Mouse (Mus musculus) frontal cortex, postnatal 36 days (tissue): ENCODE measurements around the gene Ankrd44.

Experiments used
- DNase-seq, 2 experiments: peaks; one replicate each; pipeline ENCODE4 v3.0.0; 2022; ENCODE audit warnings: low spot score in 2 of 2

Gene Ankrd44

DNA sequence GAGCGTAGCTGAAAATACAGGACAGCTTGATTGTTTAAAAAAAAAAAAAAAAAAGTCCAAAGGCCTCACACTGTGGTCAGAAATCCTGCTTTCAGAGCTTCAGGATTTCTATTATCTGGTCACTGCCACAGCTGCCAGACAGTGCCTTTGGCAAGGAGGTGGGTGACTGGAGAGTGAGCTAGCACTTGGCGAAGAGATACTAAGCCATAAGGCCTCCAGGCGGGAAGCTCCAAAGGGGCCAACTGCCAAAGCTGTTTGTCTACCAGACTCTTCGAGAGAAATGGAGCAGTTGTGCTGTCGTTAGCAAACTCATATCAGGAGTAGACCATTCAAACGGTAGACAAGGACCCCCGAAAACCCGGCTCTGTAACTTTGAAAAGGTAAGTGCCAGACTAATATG is 3.5 kb downstream of the Ankrd44 start:
- no peak for DNase-seq

DNA sequence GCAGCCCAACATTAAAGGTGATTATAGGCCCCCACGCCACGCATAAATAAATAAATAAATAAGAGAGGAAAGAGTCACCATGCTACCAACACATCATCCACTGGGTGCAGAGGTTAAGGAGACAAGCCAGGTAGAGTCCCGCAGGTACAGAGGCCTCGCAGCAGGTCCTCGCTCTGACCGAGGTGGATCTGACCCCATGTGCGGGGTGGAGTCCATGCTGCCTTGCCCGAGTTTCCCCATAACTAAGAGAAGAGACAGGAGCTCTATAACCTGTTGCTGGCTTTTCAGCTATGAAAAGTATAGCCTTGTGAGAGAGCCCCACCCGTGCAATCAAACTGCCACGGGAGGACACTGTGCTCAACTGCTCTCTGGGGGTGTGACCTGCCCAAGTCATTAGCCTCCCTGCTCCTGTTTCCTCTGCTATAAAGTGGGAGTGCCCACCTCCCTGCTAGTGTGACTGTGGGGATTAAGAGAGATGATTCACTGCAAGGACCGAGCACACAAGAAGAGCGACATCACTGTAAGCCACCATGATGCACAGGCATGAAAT is 4.1 kb downstream of the Ankrd44 start:
- no peak for DNase-seq

DNA sequence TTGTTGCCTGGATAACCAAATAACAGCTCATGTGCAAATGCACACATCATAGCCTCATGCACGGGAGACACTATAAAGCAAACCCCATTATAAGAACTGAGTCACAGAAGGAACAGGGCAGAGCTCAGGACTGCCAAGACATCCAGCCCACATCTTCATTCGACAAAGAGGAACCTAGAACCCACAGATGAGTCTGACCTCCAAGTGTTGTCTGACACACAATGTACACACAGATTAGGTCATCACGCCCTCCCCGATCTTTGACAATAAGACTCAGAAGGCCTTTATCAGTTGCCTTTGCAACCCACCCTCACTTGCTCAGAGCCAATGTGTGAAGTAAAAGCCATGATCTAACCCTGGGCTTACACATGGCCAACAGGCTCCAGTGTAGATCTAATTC is 6.1 kb downstream of the Ankrd44 start:
- no peak for DNase-seq

DNA sequence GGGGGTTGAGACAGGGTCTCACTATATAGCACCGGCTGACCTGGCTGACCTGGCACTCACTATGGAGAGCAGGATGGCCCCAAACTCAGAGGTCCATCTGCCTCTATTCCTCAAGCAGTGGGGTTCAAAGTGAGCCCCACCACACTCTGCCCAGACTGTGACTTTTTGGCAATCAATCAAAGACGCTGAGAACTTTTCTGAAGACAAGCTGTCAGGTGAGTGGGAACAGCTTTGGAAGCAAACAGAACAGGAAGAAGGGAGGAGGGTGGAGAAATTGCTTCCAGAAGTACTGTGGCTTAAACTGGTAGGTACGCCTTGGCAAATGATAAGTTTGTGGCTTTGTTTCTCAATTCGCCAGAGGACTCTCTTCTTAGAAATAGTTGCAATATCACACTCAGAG is 9.7 kb downstream of the Ankrd44 start:
- DNase-seq: no peak

DNA sequence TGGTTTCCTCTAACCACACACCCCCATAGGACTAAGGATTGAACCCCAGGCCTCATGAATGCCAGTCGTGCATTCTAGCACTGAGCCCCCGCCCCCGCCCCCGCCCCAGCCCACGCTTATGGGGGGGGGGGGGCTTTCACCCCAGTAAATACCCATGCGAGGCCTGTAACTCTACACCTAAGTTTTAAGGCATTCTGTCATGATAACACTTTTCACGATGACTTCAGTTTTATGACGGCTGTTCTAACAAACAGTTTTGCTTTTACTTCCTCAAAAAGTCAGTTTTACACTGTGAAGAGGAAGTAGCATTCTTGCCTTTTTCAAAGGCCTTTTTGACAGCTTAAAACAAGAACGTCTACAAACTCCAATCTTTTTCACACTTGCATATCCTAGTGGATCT is 11.8 kb downstream of the Ankrd44 start:
- no peak for DNase-seq

DNA sequence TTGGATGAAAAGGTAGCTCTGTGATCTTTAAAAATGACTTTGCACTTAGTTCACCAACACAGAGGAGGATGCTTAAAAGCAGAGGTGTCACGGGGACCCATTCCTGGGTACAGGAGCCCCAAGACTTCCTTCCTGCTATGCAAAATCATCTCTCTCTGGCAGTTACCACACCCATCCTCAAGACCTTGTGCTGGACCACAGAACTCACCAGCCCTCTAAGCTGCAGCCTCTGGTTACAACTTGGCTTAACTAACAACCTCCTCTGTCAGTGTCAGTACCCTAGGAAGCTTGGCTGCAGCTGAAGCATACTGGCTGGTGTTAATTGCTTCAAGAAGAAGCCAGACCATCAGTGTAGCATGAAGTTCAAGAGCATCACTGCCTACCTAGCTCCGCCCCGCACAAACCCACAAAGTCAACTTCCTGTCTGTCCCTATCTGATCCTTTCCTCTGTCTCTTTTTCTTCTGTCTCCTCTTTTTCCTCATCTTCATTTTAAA is 12.8 kb downstream of the Ankrd44 start:
- no peak for DNase-seq

GRCm38 (mm10) chr1:54913063-54913335 is 13.2 kb downstream of the Ankrd44 start:
- DNase-seq: no peak

- no peak for DNase-seq
These were observed 13.7 kb downstream of the Ankrd44 start for GRCm38 (mm10) chr1:54912290-54913062.

DNA sequence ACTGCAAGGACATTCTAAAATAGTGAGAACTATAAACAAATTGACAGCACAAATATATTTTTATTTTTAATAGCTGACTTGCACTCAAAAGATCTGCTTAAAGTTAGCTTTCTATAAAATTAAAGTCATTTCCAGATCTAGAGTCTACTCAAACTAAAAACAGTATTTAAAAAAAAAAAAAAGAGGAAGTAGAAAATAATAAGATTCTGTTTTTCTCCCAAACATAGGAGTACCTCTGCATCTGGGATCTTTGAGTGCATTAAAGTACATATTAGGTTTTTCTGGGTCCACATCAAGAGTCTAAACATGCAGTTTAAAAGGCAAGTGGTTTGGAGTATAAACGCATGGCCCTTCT is 15.0 kb downstream of the Ankrd44 start:
- no peak for DNase-seq

- no peak for DNase-seq
These were observed 15.5 kb downstream of the Ankrd44 start for GRCm38 (mm10) chr1:54910489-54911255.

- no peak for DNase-seq
These were observed 17.4 kb downstream of the Ankrd44 start for GRCm38 (mm10) chr1:54908786-54909185.

DNA sequence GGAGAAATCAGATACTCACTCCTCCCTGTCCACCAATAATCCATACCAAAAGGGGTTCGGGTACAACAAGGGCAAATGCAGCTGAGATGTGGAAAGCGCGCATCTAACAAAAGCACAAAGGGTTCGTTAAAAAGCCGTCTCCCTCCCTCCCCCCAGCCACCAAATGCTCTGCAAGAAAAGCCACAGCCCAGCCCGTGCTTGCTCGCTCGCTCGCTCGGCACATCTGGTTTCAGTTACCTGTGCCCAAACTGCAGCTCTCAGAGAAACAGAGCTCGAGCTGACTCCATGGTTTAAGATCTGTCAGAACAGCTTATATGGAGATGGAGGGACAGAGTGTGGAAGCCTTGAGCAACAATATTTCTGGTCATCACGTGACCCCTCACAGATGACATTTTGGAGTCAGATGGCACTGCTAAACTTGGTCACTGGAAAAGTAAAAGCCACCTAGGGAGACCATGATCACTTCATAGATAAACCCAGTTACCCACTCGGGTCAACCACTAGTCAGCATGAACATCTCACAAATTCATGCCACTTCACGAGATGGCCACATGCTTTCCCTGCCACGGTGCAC is 19.0 kb downstream of the Ankrd44 start:
- DNase-seq: no peak

- DNase-seq: no peak
These were observed 19.9 kb downstream of the Ankrd44 start for GRCm38 (mm10) chr1:54906322-54906721.

DNA sequence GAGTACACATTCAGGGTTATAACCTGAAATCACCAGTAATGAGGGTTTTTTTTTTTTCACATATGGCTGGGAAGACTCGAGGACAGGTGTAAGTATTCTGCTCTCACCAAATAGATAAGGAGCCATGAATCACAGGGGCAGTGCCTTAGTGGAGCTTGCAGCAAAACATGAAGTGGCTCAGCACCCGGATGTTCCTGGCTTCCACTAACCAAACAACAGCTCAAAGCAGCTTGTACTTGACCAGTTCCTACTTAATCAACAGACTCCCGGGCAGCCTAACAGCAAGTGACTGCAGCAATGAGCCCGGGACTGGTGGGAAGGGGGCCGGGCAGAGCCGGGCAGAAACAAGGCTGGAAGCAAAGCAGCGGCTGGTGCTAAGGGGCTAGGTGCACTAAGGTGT is 20.6 kb downstream of the Ankrd44 start:
- DNase-seq: no peak

DNA sequence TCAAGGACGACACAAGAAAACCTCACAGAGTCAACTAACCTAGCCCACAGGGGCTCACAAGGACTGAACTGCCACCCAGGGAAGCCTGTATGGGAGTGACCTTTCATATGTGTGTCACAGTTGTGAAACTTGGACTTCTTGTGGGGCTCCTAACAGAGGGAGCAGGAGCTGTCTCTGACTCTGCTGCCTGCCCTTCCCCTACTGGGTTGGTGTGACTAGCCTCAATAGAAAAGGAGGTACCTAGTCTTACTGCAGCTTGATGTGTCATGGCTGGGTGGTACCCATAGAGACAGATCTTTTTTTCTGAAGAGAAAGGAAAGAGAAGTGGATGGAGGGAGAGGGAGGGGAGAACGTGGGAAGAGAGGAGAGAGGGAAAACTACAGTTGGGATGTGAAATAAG is 22.0 kb downstream of the Ankrd44 start:
- no peak for DNase-seq

DNA sequence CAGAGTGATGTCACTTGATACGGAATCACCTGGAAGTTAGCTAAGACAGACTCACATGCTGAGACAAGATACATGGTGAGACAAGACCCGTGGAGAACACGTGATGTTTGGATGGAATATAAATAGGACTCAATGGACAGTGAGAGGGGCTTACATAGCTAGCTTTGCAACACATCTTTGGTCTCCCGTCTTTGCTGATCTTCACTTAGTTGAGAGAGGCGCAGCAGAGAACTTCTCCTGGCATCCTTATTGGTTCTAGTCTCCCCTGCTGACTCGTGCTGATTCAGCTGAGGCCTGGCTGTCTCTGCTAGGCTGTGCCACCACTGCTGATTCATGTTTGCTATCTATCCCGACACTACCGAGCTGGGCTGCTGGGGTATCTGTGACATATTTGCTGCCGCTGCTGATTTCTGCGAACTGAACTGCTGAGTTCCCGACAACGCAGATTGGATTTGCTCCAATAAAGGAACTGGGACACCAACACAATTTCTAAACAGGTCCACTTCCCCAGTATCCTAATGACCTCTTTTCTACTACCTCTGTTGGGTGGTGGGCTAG is 23.4 kb downstream of the Ankrd44 start:
- no peak for DNase-seq

GRCm38 (mm10) chr1:54901084-54901483 is 25.1 kb downstream of the Ankrd44 start:
- no peak for DNase-seq

DNA sequence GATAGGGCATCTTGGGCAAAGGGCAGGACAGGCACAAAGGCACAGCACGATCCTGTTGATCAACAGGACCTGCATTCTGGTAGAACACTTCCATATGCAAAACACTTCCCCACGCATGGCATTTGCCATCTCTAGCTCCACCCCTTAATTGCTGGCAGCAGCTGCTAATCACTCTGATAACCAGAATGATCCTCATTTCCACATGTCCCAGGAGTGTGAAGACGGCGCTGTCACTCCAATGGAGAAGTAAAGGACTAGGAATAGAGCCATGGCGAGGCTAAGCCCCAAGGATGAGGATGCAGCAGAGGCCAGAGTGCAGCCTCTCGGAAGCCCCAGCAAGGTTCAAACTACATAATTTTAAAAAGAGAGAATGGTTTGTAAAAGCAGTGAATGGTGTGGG is 26.9 kb downstream of the Ankrd44 start:
- DNase-seq: no peak

DNA sequence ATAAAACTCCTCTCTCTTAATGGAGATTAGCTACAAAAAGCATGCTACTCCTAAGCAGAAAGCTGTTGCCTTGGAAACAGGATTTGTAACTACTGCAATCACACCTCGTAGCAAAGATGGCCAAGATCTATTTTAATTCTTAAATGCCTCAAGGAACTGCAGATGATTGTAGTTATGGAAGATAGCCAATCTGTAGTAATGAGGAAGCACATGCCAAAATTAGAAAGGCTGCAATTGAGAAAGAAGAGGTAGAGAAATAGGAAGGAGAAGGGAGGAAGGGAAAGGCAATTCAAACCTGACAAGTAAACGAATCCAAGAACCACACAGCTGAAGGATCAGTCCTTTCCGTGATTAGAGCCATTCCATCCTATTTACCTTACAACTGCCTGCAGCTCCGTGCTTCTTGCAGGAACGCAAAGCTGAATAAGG is 27.5 kb downstream of the Ankrd44 start:
- peak in 1 of 2 experiments; percentile 67 for DNase-seq

DNA sequence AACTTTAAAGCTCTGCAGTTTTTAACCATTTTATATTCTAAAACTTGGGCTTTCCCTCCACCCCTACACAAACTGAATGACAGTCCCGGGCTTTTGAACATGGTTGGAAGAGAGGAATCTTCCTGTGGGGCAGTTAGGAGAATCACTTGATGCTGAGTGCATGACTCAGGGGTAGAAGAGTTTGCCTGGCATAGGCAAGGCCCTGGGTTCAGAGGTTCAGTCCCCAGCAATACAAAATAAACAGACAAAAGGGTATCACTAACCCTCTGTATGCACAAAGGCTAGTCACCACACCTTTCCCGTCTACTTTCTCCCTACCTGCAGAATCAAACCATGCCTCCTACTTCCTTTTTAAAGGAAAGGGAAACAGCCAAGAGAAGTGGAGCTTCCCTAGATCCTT is 28.5 kb downstream of the Ankrd44 start:
- no peak for DNase-seq

DNA sequence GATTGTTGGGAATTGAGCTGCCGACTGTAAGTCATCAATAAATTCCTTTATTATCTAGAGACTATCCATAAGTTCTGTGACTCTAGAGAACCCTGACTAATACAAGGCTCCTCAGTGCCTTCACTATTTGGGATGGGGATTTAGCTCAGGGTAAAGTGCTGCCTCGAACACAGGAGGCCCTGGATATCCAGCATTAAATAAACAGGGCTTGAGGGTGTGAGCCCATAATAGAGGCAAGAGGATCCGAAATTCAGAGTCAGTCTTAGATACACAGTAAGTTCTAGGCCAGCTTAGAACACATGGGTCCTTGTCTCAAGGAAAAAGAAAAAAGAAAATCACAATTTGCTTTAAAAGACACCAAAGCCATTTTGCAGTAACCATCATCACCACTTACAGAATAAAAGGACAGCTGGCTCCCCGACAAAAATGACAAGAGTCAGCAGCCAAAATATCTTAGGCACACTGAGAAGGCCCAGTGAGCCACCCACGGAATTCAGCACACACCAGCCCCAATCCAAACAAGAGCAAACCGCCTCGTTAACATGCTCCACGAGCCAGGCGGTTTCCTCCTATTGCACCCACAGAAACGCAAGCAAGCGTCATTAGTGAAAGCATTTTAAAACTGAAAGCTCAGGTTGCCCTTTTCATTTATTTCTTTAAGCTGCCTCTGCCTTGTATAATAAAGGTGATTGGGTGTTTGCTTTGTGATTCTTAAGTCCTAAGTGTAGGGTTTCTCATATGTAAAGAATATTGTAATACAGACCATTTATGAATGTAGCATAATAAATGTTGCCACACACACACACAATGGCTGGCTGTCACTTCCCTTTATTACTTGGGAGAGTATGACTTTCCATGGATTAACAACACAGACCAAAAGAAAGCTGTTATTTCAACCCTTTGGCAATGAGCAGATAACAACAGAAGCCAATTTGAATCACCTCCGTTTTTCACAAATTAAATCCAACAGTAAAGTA is 29.8 kb downstream of the Ankrd44 start:
- peak; percentile 60 to 73 for DNase-seq
